Mouse (Mus musculus): ENCODE data around the gene Zbtb12. TPM values are rescaled to one million over a fixed set of nuclear protein-coding genes. Genes with fewer than 3 reads are reported as not detected.
"Not testable (repeated sequence)": the region's sequence is repeated elsewhere in the genome, so short reads cannot be mapped to it uniquely, and the experiment has no call there.

Gene Zbtb12
- total RNA-seq, 2 experiments from 2014 or later, result 7.4 to 7.8 TPM

DNA sequence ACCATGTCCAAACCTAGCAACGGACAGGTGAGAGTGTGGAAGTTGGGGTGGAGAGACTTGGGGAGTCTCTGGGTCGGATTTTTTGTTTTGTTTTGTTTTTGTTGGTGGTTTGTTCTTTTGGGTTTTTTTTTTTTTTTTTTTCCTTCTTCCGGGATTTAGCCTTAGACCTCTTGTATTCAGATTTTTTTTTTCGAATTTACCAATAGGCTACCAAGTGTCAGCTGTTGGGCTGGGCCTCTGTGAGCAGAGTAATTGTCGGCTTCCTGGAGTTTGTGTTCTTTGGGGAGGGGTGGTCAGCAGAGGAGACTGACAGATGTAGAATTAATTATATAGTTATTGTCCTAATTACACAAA lies 20.6 kb downstream of the Zbtb12 start:
- no peak for DNase-seq (ENCODE audit: low spot score in 2 of 2)

DNA sequence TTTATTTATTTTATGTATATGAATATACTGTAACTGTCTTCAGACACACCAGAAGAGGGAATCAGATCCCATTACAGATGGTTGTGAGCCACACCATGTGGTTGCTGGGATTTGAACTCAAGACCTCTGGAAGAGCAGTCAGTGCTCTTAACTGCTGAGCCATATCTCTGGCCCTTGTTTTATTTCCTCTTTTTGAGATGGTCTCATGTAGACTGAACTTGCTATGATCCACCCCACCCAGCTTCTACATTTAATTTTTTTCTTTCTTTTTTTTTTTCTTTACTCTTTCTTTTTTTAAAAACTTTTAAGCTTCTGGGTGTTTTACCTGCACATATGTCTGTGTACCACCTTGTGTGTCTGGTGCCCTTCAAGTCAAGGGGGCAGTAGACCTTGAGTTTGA lies 21.5 kb downstream of the Zbtb12 start:
- DNase-seq (ENCODE audit: low spot score in 2 of 2), result not testable (repeated sequence)

DNA sequence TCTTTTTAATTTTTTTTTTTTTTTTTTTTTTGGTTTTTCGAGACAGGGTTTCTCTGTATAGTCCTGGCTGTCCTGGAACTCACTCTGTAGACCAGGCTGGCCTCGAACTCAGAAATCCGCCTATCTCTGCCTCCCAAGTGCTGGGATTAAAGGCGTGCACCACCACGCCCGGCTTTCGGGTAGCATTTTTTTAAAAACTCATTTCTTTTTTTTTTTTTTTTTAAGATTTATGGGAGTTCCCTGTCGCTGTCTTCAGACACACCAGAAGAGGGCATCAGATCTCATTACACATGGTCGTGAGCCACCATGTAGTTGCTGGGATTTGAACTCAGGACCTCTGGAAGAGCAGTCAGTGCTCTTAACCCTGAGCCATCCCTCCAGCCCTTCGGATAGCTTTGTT lies 22.7 kb downstream of the Zbtb12 start:
- DNase-seq (ENCODE audit: low spot score in 2 of 2), result not testable (repeated sequence)

DNA sequence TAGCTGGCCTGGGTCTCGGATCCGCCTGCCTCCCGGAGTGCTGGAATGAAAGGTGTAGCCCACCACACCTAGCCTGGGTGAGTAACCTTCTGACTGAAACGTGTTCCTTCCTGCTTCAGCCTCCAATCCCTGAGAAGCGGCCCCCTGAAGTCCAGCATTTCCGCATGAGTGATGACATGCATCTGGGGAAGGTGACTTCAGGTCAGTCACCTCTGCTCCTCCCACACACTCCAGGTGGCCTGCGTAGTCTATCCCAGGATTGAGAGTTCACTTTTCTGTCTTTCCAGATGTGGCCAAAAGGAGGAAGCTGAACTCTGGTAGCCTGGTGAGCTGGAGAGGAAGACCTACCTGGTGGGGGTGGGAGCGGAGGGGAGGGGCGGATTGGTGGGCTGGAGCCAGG lies 23.6 kb downstream of the Zbtb12 start:
- DNase-seq (ENCODE audit: low spot score in 2 of 2), result no peak

DNA sequence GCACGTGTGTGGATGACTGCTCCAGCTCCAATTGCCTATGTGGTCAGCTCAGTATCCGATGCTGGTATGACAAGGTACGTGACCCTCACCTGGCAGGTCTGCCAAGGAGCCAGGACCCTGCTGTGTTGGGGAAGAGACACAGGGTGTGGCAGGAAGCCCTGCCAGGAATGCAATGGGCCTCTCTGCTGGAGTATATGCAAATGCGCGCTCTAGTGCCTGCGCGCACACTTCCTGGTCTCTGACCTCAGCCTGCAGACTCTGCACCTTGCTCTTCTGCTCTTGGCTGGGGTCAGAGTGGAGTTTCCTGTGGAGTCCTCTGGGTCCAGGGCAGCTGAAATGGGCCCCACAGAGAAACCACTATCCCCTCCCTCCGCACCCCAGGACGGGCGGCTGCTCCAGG lies 31.7 kb downstream of the Zbtb12 start:
- DNase-seq (ENCODE audit: low spot score in 2 of 2), result no peak

DNA sequence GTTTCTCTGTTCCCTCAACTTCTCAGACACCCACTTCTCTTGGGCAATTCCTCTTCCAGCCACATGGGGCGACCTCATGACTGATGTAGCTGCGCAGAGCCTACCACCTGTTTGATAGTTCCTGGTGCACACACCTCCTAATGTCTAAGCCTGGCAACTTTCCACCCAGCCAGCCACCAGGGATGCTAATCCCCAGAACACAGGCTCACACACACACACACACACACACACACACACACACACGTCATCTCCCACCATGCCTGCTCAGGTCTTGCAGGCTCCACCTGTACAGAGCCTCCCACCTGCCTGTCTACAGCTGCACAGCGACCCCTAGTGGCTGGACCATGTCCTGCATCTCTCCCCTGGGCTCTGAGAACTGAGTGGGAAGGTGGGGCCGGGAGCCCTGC lies 32.7 kb downstream of the Zbtb12 start:
- peak; percentile 41 to 58 for DNase-seq (ENCODE audit: low spot score in 2 of 2)

DNA sequence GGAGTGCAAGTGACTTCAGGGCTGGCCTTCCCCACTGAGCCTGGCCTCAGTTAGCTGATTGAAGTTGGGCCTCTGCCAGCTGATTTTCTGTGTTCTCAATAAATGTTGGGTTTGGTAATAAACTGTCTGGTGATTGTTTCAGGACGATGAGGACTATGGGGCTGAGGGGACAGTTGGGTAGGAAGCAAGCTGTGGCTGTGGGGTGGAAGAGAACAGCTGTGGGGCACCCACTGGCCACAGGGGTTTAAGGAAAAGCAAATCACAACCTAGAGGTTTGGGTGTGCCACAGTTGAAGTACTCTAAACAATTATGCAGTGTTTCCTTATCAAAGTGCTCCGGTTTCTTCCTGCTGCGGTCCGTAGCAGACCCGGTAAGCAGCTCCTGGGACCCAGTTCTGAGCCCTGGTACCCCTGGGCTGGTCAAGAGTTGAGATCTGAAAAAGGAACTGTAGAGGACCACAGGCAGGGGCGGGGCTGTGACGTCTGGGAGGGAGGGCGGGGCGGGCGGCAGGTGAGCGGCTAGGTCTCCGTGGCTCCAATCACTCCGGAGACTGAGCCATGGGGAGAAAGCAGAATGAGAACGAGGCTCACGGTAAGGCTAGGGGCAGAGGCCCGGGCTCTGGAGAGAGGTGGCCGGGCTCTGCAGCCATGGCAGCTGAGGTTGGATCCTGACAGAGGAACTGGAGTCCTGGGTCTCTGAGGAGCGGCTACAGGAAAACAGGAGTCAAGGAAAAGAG lies 34.8 kb downstream of the Zbtb12 start, which contains the start of gene Slc44a4:
Gene Slc44a4, plus strand, starts transcription at position 537 of the 736 bp plus-strand sequence.
- no peak for DNase-seq (ENCODE audit: low spot score in 2 of 2)

DNA sequence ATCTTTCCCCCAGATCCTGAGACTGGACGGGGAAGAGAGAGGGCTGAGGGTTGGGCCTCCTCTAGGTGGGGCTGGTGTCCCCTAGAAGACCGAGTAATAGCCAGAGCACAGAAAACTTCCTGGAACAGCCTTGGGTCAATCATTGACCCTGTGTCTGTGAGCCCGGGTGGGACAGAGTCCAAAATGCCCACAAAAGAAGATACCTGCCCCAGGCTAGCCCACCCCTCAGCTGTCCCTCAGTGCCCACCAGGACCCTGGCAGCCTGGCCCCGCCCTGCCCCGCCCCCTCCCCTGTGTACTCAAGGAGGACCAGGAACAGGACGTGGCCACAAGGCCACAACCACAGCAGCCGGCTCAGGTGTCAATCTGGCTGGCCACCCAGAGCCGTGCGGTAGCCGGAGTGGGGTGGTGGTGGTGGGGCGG lies 36.1 kb downstream of the Zbtb12 start:
- DNase-seq (ENCODE audit: low spot score in 2 of 2), result no peak

DNA sequence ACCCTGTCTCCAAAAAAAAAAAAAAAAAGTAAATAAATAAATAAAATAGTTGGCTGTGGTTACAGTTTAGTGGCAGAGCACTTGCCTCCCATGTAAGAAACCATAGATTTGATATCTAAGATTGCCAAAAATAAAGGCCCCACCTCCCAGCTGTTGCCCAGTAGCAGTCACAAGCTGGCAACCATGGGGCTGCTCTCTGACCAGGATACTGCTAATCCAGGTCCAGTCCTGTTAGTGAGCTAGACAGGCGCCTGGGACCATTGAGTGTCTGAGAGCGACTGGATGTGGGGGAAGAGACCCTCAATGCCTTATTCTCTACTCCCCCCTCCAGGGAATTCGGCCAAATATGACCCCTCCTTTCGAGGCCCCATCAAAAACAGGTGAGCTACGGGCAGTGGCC lies 37.0 kb downstream of the Zbtb12 start:
- no peak for DNase-seq (ENCODE audit: low spot score in 2 of 2)

DNA sequence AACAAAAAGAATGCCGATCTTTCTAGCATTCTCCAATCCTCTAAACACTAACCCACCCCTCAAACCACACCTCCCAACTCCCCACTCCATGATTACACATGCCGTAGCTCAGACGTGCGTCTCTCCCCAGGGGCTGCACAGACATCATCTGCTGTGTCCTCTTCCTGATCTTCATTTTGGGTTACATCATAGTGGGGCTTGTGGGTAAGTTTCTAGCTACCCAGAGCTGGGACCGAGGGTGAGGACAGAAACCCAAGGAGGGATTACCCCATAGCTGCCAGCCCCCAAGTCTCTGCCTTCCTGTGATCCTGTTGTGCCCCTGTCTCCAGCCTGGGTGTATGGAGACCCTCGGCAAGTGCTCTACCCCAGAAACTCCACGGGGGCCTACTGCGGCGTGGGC lies 37.9 kb downstream of the Zbtb12 start:
- DNase-seq (ENCODE audit: low spot score in 2 of 2), result no peak

DNA sequence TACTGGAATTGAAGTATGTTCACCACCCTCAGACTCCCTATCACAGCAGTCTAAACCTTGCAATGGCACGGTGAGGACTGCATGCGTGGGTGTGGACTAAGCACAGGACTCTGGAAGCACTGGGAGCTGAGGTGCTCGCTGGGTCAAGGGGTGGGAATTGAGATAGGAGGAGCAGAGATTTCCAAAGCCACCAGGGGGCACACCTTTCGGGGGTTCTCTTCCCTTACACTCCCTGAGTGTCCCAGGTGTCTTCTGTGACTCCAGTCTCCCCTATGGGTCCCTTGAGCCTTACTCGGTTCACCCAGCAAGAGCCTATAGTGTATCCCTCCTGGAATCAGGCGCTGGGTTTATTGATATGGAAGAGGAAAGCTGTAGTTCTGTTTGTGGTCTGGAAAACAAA lies 43.7 kb downstream of the Zbtb12 start:
- no peak for DNase-seq (ENCODE audit: low spot score in 2 of 2)

DNA sequence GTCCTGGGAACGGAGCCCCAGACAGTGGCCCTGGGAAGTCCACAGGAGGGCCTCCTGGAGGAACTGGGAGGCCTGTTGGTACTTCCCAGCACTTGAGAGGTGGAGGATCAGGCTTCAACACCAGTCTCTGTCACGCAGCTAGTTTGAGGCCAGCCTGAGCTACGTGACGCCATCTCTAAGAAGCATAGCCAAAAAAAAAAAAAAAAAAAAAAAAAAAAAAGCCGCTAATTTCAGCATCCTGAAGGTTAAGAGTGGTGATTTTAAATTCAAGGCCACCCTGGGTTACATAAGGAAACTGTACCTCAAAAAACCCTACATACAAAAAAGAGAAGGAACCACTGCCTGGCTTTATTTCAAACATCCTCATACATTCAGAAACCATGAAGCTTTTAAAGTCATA lies 45.0 kb downstream of the Zbtb12 start:
- DNase-seq (ENCODE audit: low spot score in 2 of 2), result no peak

DNA sequence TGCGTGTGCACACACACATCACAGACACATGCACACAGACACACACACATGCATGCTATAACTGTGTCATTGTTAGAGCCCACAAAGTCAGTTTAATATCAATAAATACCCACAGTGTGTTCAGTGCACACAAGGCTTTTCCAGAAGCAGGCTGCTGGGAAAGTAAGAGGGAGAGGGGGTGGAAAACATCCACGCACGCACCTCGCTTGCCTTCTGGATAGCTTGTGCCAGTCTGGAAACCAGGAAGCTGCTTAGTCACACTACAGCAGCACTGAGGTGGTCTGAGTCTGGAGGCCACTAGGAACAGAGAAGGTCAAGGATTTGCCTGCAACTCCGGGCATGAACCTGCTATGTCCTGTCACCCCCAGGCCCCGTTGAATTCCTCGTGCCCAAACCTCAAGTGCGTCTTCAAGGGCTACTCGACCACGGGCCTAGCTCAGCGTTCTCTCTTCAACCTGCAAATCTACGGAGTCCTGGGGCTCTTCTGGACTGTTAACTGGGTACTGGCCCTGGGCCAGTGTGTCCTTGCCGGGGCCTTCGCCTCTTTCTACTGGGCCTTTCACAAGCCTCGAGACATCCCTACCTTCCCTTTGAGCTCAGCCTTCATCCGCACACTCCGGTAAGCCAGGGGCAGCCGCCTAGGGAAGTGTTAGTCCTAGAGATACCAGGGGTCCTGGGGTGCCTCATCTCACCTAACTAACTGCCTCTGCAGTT lies 48.2 kb downstream of the Zbtb12 start:
- peak in 1 of 2 experiments; percentile 51 for DNase-seq (ENCODE audit: low spot score in 2 of 2)

DNA sequence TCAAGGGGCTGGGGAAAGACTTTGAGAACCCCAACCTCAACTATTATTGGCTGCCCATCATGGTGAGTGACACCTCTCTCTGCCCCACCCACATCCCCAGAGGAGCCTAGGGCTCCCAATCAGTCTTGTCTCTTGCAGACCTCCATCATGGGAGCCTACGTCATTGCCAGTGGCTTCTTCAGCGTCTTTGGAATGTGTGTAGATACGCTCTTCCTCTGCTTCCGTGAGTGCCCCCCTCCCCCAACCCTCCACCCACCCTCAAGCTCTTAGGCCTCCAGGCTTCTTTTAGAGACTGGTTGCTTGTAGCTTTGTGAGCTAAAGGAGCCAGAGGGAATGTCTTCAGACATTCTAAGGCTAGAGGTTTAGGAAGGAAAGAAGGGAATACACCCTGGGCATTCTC lies 49.6 kb downstream of the Zbtb12 start:
- DNase-seq (ENCODE audit: low spot score in 2 of 2), result no peak

DNA sequence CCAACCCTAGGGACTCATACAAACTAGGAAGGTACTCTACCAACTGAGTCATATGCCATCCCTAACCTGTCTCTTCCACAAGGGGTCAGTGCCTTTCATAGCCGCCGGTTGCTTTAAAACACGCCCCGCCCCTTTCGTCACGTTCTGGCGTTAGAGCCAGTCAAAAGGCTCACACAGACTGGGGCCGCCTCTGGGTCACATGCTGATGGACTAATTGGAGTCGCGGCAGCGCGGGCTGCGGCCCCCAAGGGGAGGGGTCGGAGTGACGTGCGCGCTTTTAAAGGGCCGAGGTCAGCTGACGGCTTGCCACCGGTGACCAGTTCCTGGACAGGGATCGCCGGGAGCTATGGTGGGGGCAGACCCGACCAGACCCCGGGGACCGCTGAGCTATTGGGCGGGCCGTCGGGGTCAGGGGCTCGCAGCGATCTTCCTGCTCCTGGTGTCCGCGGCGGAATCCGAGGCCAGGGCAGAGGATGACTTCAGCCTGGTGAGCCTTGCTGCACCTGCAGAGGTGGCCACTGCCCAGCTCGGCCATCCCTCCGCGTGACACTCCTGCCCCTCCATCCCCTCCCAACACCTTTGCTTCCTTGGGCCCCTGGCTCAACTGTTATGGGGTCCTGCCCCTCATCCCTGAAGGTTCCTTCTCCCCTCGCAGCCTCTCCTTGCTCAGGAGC lies 51.9 kb downstream of the Zbtb12 start, which contains the start of gene Neu1:
Gene Neu1, plus strand, starts transcription at position 193 of the 674 bp plus-strand sequence.
- peak; percentile 97 to 98 for DNase-seq (ENCODE audit: low spot score in 2 of 2)

DNA sequence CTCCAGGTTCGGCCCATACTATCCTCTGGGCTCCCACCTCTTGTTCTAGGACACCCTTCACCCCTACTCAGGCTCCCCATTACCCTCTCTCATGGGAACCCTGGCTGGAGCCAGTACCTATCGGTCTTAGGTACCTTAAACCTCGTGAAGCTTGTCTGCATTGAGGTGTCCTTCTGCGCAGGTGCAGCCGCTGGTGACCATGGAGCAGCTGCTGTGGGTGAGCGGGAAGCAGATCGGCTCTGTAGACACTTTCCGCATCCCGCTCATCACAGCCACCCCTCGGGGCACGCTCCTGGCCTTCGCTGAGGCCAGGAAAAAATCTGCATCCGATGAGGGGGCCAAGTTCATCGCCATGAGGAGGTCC lies 52.4 kb downstream of the Zbtb12 start:
- peak; percentile 34 to 58 for DNase-seq (ENCODE audit: low spot score in 2 of 2)

DNA sequence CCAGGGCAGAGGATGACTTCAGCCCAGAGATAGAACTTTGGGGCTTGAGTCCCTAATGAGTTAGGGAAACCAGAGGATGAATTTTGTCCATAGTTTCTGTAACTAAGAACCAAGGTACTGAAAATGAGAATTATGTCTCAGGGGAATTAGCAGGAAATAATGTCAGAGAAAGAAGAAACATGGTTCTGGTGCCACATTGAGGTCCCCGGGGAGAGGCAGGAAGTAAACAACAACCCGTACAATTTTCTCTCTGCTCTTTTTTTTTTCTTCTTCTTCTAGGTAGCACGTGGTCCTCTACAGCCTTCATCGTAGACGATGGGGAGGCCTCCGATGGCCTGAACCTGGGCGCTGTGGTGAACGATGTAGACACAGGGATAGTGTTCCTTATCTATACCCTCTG lies 53.0 kb downstream of the Zbtb12 start:
- DNase-seq (ENCODE audit: low spot score in 2 of 2), result no peak

DNA sequence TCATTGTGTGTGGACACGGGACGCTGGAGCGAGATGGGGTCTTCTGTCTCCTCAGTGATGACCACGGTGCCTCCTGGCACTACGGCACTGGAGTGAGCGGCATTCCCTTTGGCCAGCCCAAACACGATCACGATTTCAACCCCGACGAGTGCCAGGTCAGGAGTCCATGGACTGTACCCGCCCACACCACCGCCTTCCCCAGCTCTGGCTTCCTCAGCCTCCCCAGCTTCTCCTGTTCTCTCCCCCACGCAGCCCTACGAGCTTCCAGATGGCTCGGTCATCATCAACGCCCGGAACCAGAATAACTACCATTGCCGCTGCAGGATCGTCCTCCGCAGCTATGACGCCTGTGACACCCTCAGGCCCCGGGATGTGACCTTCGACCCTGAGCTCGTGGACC lies 54.7 kb downstream of the Zbtb12 start:
- DNase-seq (ENCODE audit: low spot score in 2 of 2), result peak; percentile 38 to 48

DNA sequence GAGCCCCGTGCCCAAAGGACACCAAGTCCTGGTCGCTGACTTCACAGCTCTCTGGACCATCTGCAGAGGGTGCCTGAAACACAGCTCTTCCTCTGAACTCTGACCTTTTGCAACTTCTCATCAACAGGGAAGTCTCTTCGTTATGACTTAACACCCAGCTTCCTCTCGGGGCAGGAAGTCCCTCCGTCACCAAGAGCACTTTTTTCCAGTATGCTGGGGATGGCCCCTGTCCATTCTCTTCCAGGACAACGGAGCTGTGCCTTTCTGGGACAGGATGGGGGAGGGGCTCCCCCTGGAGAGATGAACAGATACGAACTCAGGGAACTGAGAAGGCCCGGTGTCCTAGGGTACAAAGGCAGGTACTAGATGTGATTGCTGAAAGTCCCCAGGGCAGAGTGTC lies 55.5 kb downstream of the Zbtb12 start:
- no peak for DNase-seq (ENCODE audit: low spot score in 2 of 2)

DNA sequence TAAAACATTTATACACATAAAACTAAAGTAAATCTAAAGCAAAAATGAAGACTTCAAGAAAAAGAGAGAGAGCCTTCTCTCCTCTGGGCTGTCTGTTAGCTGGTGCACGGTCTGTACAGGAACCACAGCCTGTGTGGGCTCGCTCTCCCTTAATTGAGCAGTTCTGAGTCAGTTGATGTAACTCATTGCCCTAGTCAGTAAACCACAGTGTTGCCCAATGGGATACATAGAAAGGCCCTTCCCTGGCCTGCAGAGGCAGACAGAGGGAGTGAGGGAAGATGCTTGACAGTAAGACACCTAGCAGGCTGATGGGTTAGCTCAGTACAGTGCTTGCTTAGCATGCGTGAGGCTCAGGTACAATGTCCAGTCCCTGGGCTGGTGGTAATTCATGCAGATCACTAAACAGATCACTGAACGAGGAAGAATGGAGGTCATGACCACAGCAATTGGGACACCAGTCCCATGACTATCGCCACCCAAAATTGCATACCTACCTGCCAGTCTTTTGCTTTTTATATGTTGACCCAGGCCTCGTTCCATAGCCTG lies 58.8 kb downstream of the Zbtb12 start:
- DNase-seq (ENCODE audit: low spot score in 2 of 2), result no peak

DNA sequence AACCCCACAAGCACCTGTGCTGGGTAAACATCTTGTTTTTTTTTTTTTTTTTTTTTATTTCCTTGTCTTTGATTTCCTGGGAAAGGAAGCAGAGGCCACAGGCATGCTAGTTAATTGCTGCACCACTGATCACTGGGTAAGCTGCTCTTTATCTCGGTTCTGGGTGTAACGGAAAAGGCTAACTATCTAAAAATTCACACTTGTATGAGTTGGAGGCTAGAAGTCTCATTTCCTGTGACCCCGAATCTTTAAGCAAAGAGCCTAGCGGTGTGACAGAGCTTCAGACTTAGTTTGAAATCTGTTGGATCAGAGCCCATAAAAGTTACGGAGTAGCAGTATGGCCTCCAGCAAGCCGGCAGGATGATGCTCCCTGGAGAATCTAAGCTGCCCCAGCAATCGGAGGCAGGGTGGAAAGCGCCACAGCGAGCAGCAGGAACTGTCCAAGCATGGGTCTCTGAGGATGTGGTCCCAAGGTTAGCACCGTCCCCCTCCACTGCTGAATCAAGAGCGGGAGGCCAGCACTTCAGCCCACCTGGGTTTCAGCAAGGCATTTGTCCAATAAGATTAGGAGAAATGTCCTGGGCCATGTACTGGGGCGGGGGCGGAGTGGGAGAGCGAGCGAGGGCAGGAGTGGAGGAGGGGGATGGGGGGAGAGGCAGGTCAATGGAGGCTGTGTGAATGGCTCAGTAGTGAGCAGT lies 62.2 kb downstream of the Zbtb12 start:
- DNase-seq (ENCODE audit: low spot score in 2 of 2), result no peak

Data from left cerebral cortex, adult 18-20 months (tissue).